Mouse (Mus musculus) neural tube, embryonic 14.5 days (tissue): Measurements from ENCODE around the gene Cenpx. TPM values are rescaled to one million over a fixed set of nuclear protein-coding genes. Genes with fewer than 3 reads are reported as not detected.
"Not testable (repeated sequence)": the region's sequence is repeated elsewhere in the genome, so short reads cannot be mapped to it uniquely, and the experiment has no call there.

ENCODE experiments used
- ATAC-seq: fragments of 200-750 bp; cut with Nextera tagmentation; 2 replicates; pipeline ENCODE4 v1.8.0; 2017; ENCODE audit warnings: low read depth, mild to moderate bottlenecking, moderate TSS enrichment, moderate library complexity
- H3K27ac ChIP-seq: fragments of 300-500 bp; sonication (generic); 2 replicates; pipeline ENCODE4 v1.5.1; 2014; ENCODE audit warnings: low read depth, mild to moderate bottlenecking, control low read depth, low read length, moderate library complexity, mixed read lengths
- H3K27me3 ChIP-seq: fragments of 300-500 bp; sonication (generic); 2 replicates; pipeline ENCODE4 v1.6.1; 2014; ENCODE audit warnings: low read length; ENCODE audit not compliant: control insufficient read depth, insufficient read depth
- H3K36me3 ChIP-seq: fragments of 300-500 bp; sonication (generic); 2 replicates; pipeline ENCODE4 v1.6.1; 2014; ENCODE audit warnings: low read length, mixed read lengths; ENCODE audit not compliant: control insufficient read depth, insufficient read depth
- H3K4me1 ChIP-seq: fragments of 300-500 bp; sonication (generic); 2 replicates; pipeline ENCODE4 v1.6.1; 2014; ENCODE audit warnings: low read length; ENCODE audit not compliant: control insufficient read depth, insufficient read depth
- H3K4me2 ChIP-seq: fragments of 300-500 bp; sonication (generic); 2 replicates; pipeline ENCODE4 v1.6.1; 2014; ENCODE audit warnings: mild to moderate bottlenecking, low read depth, low read length, control low read depth
- H3K4me3 ChIP-seq: fragments of 300-500 bp; sonication (generic); 2 replicates; pipeline ENCODE4 v1.5.1; 2014; ENCODE audit warnings: low read depth, low read length, control low read depth, mixed read lengths
- H3K9ac ChIP-seq: fragments of 300-500 bp; sonication (generic); replicated peaks from 2 replicates; pipeline ENCODE4 v1.6.1; 2014; ENCODE audit warnings: low read depth, mild to moderate bottlenecking, control low read depth, low read length, mixed read lengths
- H3K9me3 ChIP-seq: fragments of 300-500 bp; sonication (generic); 2 replicates; pipeline ENCODE4 v1.6.1; 2016; ENCODE audit warnings: low read length; ENCODE audit not compliant: control insufficient read depth
- WGBS: fragments of 180-500 bp; shearing (Covaris S2); extraction: QIAGEN DNeasy Blood & Tissue Kit; methylation state at CpG from one replicate; pipeline ENCODE4 v1.1.7; 2014; 5-methylcytosine and 5-hydroxymethylcytosine counted together
- polyA plus RNA-seq: library from polyadenylated mRNA; unstranded; fragments of >200 nt; fragmentation: Nextera tagmentation; extraction: Ambion mirVana; gene quantifications from 2 replicates; pipeline ENCODE4 v1.2.1, GENCODE M21; 2014

Gene Cenpx
- polyA plus RNA-seq, 1 experiment from 2014 or later, result 87.6 TPM

DNA sequence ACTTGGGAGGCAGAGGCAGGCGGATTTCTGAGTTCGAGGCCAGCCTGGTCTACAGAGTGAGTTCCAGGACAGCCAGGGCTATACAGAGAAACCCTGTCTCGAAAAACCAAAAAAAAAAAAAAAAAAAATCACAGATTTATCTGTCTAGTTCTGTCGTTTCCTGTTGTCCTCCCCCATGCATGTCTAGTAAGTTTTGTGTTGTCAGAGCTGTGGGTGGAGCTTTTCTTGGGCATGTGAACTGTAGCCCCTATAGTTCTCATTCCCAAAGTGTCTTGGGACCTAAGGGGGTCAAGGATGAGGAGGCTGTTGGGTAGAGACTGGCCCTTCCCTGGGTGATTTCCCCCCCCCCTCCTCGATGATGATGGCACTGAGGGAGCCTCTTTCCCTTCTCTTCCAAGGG lies 37.7 kb downstream of the Cenpx start:
- H3K27me3 ChIP-seq, H3K4me3 ChIP-seq, ATAC-seq, H3K9ac ChIP-seq, H3K4me1 ChIP-seq, H3K27ac ChIP-seq, H3K9me3 ChIP-seq, H3K4me2 ChIP-seq: not testable (repeated sequence)
- WGBS, result 95% methylated on average over 4 of the region's 5 CpGs
- H3K36me3 ChIP-seq, result peaks cover 28% of the 10 kb centered on the region

DNA sequence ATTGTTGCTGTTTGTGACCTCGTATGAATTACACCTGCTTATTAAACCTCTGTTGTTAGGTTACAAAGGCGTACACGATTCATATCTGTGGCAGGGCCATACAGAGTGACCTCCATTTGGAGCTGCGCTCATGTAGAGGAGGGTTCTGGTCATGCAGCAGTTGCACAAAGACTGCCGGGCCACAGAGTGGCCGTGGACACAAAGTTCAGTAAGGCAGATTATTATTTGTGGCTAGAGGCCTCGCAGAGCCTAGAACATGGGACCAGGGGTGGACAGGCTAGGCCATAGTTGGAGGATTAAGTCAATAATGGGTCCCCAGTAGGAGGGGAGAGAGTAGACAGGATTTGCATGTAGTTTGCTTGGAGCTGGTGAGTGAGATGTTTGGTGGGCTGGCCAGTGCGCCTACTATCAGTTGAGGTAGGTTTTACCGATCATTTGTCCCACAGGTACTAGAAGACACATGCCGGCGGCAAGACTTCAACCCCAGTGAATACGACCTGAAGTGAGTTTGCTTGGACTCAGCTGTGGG lies 39.9 kb downstream of the Cenpx start:
- no peaks in the 10 kb centered on the region for H3K27me3 ChIP-seq
- peaks cover 13% of the 10 kb centered on the region; the same call in 1 of the 2 replicates for H3K36me3 ChIP-seq
- peak; percentile 28; the same call in 1 of the 2 replicates for ATAC-seq
- peak overlapping the region; percentile 78 for H3K27ac ChIP-seq
- H3K9ac ChIP-seq, result peak overlapping the region; percentile 70
- H3K4me1 ChIP-seq, result peaks cover 4% of the 10 kb centered on the region
- no peaks in the 10 kb centered on the region for H3K9me3 ChIP-seq
- H3K4me3 ChIP-seq, result peak overlapping the region; percentile 56
- peak overlapping the region; percentile 79 for H3K4me2 ChIP-seq
- 40% methylated on average over 12 of the region's 12 CpGs for WGBS

GRCm38 (mm10) chr11:120672687-120673593 lies 40.6 kb downstream of the Cenpx start, which contains the start of gene Aspscr1:
Gene Aspscr1 (plus strand): TSS chr11:120672973.
- peaks cover 6% of the 10 kb centered on the region; the same call in 1 of the 2 replicates for H3K36me3 ChIP-seq
- H3K27me3 ChIP-seq, result no peaks in the 10 kb centered on the region
- 1% methylated on average over 73 of the region's 83 CpGs for WGBS
- H3K9me3 ChIP-seq, result no peaks in the 10 kb centered on the region
- H3K4me2 ChIP-seq, result peak within 1 kb of the TSS; percentile 79
- peak; percentile 97 for ATAC-seq
- peak within 1 kb of the TSS; percentile 70 for H3K9ac ChIP-seq
- H3K4me1 ChIP-seq, result peaks cover 4% of the 10 kb centered on the region
- H3K4me3 ChIP-seq, result peak within 1 kb of the TSS; percentile 56
- peak within 1 kb of the TSS; percentile 78 for H3K27ac ChIP-seq

DNA sequence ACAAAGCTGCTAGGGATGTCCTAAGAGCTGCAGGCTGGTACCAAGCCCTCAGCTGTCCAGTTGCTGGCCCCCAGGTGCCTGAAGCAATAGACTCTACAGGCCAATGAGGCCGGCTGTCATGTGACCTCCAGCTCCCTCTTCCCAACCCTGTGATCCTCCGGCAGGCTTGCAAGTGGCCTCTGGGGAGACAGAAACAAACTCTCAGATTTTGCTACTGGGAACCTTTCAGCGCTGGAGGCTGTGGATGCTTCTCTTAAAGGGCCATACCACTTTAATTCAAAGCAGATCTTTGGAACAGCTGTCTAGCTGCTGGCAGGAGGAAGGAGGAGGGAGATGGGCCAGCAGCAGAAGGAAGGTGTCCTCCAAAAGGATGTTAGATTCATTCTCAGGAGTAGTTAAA lies 46.9 kb downstream of the Cenpx start:
- Histone ChIP-seq H3K4me1 (no peaks in the 10 kb centered on the region), H3K9ac (no peak overlapping the region), H3K27ac (no peak overlapping the region), H3K4me2 (no peak overlapping the region), H3K4me3 (no peak overlapping the region), H3K27me3 (peaks cover 12% of the 10 kb centered on the region), H3K9me3 (no peaks in the 10 kb centered on the region), H3K36me3 (no peaks in the 10 kb centered on the region)
- ATAC-seq, result no peak
- whole genome bisulfite sequencing, result 3% methylated on average over 3 of the region's 3 CpGs

DNA sequence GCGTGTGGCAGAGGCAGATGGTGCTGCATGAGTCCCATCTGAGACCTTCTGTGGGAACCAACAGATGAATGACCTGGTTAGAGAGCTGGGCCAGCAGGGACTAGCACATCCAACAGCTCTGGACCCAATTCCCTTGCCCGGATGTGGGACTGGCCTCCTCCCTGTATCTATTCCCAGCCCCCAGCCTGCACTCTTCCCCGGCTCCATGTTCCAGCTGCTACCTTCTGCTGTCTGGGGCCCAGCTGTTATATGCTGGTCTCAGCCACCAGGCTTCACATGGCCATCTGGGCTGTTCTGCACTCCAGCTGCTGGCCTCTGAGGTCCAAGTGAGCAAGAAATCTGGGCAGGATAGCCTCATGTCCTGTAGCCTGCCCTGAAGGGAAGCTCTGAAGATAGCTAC lies 48.1 kb downstream of the Cenpx start:
- Histone ChIP-seq H3K4me2 (no peak overlapping the region), H3K4me3 (no peak overlapping the region), H3K4me1 (peaks cover 8% of the 10 kb centered on the region; the same call in 1 of the 2 replicates), H3K27me3 (peaks cover 20% of the 10 kb centered on the region), H3K9ac (no peak overlapping the region), H3K27ac (no peak overlapping the region), H3K36me3 (no peaks in the 10 kb centered on the region), H3K9me3 (no peaks in the 10 kb centered on the region)
- 74% methylated on average over 3 of the region's 3 CpGs for WGBS
- ATAC-seq, result no peak

- no peak overlapping the region for H3K9ac ChIP-seq
- WGBS, result 63% methylated on average over 5 of the region's 5 CpGs
- no peak overlapping the region for H3K27ac ChIP-seq
- no peak for ATAC-seq
- peaks cover 15% of the 10 kb centered on the region for H3K4me1 ChIP-seq
- H3K27me3 ChIP-seq, result peaks cover 36% of the 10 kb centered on the region
- H3K4me2 ChIP-seq, result no peak overlapping the region
- no peaks in the 10 kb centered on the region for H3K9me3 ChIP-seq
- no peak overlapping the region for H3K4me3 ChIP-seq
- H3K36me3 ChIP-seq, result no peaks in the 10 kb centered on the region
Observed at GRCm38 (mm10) chr11:120663714-120664113, 49.8 kb downstream of the Cenpx start.

GRCm38 (mm10) chr11:120662759-120663158 lies 50.8 kb downstream of the Cenpx start:
- Histone ChIP-seq H3K9ac (no peak overlapping the region), H3K27me3 (peaks cover 40% of the 10 kb centered on the region), H3K4me3 (no peak overlapping the region), H3K4me1 (peaks cover 15% of the 10 kb centered on the region), H3K27ac (no peak overlapping the region), H3K4me2 (no peak overlapping the region), H3K9me3 (no peaks in the 10 kb centered on the region), H3K36me3 (no peaks in the 10 kb centered on the region)
- 72% methylated on average over 6 of the region's 6 CpGs for WGBS
- ATAC-seq, result no peak

DNA sequence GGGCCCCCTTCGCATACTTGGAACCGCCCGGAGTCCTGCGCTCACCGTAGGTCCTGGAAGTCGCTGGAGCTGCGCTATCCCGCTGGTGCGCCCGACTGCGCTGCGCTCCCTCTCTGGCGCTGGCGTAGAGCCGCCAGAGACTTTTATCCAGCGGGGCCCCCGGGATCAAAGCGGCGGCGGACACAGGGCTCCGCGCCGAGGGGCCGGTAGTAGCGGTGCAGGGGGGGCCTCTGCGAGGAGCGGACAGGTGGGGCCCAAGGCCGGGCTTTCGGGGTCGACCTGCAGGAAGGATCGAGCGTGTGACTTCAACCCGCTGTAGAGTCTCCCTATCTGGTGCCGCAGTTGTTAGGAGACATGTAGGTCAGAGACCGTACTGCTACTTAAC lies 52.5 kb downstream of the Cenpx start, which contains the start of gene Notum:
Gene Notum (minus strand): TSS at position 100 of the 385 bp plus-strand sequence.
- no peak within 1 kb of the TSS for H3K27ac ChIP-seq
- H3K4me2 ChIP-seq, result peak within 1 kb of the TSS; percentile 48
- H3K27me3 ChIP-seq, result peaks cover 40% of the 10 kb centered on the region
- peaks cover 15% of the 10 kb centered on the region for H3K4me1 ChIP-seq
- H3K36me3 ChIP-seq, result no peaks in the 10 kb centered on the region
- peak within 1 kb of the TSS; percentile 32 for H3K4me3 ChIP-seq
- under 1% methylated on average over 35 of the region's 35 CpGs for WGBS
- ATAC-seq, result no peak
- no peaks in the 10 kb centered on the region for H3K9me3 ChIP-seq
- H3K9ac ChIP-seq, result no peak within 1 kb of the TSS
